Mouse (Mus musculus): ENCODE results near the gene Dock8. TPM values are rescaled to one million over a fixed set of nuclear protein-coding genes. Genes with fewer than 3 reads are reported as not detected.

Gene Dock8
- polyA plus RNA-seq, 1 experiment from 2014 or later: 0.55 TPM

GRCm38 (mm10) chr19:24993526-24993925 is 5.8 kb upstream of the Dock8 start:
- WGBS: 76% methylated on average over 6 of the region's 6 CpGs
- H3K4me1 ChIP-seq (ENCODE audit: control insufficient read depth, insufficient read depth, low read length): no peaks in the 10 kb centered on the region
- no peaks in the 10 kb centered on the region for H3K36me3 ChIP-seq (ENCODE audit: control insufficient read depth, insufficient read depth, low read length)
- no peaks in the 10 kb centered on the region for H3K9me3 ChIP-seq (replicated peaks; ENCODE audit: control insufficient read depth, low read length)
- no peak overlapping the region for H3K4me2 ChIP-seq (ENCODE audit: low read length)
- H3K9ac ChIP-seq (ENCODE audit: low read length): no peak overlapping the region
- DNase-seq (ENCODE audit: low spot score): no peak
- H3K4me3 ChIP-seq (ENCODE audit: low read depth, low read length): no peak overlapping the region
- ATAC-seq: no peak
- peaks cover 7% of the 10 kb centered on the region; the same call in 1 of the 2 replicates for H3K27me3 ChIP-seq (replicated peaks; ENCODE audit: control insufficient read depth, insufficient read depth, low read length)
- H3K27ac ChIP-seq (ENCODE audit: low read depth, low read length): no peak overlapping the region

GRCm38 (mm10) chr19:24994900-24995299 is 4.4 kb upstream of the Dock8 start:
- H3K27ac ChIP-seq (ENCODE audit: low read depth, low read length): no peak overlapping the region
- H3K4me2 ChIP-seq (ENCODE audit: low read length): no peak overlapping the region
- no peak overlapping the region for H3K9ac ChIP-seq (ENCODE audit: low read length)
- H3K4me3 ChIP-seq (ENCODE audit: low read depth, low read length): no peak overlapping the region
- H3K9me3 ChIP-seq (replicated peaks; ENCODE audit: control insufficient read depth, low read length): no peaks in the 10 kb centered on the region
- ATAC-seq: no peak
- no peak for DNase-seq (ENCODE audit: low spot score)
- H3K27me3 ChIP-seq (replicated peaks; ENCODE audit: control insufficient read depth, insufficient read depth, low read length): peaks cover 19% of the 10 kb centered on the region
- H3K36me3 ChIP-seq (ENCODE audit: control insufficient read depth, insufficient read depth, low read length): no peaks in the 10 kb centered on the region
- no peaks in the 10 kb centered on the region for H3K4me1 ChIP-seq (ENCODE audit: control insufficient read depth, insufficient read depth, low read length)
- 57% methylated on average over 8 of the region's 8 CpGs for whole genome bisulfite sequencing

DNA sequence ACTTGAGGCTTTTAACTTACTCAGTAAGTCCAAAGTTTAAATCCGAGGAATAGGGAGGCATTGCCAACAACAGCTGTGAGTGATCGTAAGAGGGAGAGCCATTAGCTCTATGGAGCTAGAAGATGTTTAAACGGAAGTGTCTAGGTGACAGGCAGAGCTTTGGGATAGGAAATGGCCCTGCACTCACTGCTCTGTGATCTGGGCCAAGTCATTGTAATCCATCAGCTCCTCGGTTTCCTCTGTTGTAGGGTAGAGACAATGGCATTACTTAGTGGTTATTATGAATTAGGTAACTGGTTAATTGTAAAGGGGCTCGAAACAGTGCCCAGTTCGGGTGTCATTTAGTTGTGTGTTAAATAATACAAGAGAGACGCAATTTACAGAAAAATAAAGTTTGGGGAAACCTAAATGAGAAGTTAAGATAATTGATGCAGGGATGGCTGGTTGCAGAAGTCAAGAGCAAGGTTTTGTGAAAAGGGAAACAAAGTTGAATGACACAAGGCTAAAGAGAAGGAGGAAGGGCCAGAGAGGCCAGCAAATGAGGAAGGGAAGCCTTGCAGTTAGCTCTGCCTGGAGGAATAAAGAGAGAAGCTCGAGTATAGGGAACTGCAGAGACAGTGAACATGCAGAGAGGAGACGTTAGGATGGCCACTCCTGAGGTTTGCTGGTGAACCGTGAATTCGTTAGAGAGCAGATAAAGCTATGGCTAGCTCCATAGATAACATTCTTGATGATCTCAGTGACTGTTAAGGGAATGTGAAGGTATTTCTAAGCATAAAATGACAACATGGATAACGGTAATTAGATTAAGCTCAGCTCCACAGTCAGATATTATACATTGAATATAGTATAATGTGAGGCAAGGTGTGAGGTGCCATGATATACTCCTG is 2.3 kb upstream of the Dock8 start:
- Histone ChIP-seq H3K9ac (ENCODE audit: low read length) (no peak overlapping the region), H3K27me3 (replicated peaks; ENCODE audit: control insufficient read depth, insufficient read depth, low read length) (peaks cover 39% of the 10 kb centered on the region), H3K4me1 (ENCODE audit: control insufficient read depth, insufficient read depth, low read length) (no peaks in the 10 kb centered on the region), H3K4me2 (ENCODE audit: low read length) (no peak overlapping the region), H3K9me3 (replicated peaks; ENCODE audit: control insufficient read depth, low read length) (no peaks in the 10 kb centered on the region), H3K36me3 (ENCODE audit: control insufficient read depth, insufficient read depth, low read length) (no peaks in the 10 kb centered on the region), H3K4me3 (ENCODE audit: low read depth, low read length) (no peak overlapping the region), H3K27ac (ENCODE audit: low read depth, low read length) (no peak overlapping the region)
- DNase-seq (ENCODE audit: low spot score): no peak
- 71% methylated on average over 12 of the region's 12 CpGs for WGBS
- ATAC-seq: no peak

- WGBS: 73% methylated on average over 5 of the region's 5 CpGs
- Histone ChIP-seq H3K4me2 (ENCODE audit: low read length) (no peak overlapping the region), H3K9ac (ENCODE audit: low read length) (no peak overlapping the region), H3K36me3 (ENCODE audit: control insufficient read depth, insufficient read depth, low read length) (no peaks in the 10 kb centered on the region), H3K9me3 (replicated peaks; ENCODE audit: control insufficient read depth, low read length) (no peaks in the 10 kb centered on the region), H3K27me3 (replicated peaks; ENCODE audit: control insufficient read depth, insufficient read depth, low read length) (peaks cover 45% of the 10 kb centered on the region), H3K4me3 (ENCODE audit: low read depth, low read length) (no peak overlapping the region), H3K27ac (ENCODE audit: low read depth, low read length) (no peak overlapping the region), H3K4me1 (ENCODE audit: control insufficient read depth, insufficient read depth, low read length) (no peaks in the 10 kb centered on the region)
- no peak for ATAC-seq
- no peak for DNase-seq (ENCODE audit: low spot score)
These were observed 773 bp upstream of the Dock8 start for GRCm38 (mm10) chr19:24998561-24998960.

DNA sequence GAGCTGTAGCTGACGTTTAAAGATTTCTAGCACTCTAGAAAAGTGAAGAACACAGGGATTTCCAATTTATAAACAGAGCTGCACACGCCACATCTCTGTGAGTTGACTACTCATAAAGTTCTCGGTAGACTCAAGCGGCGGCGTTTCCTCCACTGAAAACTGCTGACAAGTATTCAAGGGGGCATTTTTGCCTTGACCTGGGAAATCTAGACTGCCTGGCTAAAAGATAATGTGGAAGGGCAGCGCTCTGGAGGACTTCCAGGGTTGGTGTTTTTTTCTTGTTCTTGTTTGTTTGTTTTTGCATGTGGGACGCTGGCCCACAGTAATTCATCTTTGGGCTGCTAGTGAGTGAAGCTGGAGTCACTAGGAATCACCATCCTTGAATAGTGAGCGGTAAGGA is 819 bp downstream of the Dock8 start:
- Histone ChIP-seq H3K9ac (ENCODE audit: low read length) (no peak overlapping the region), H3K4me1 (ENCODE audit: control insufficient read depth, insufficient read depth, low read length) (peaks cover 5% of the 10 kb centered on the region; the same call in 1 of the 2 replicates), H3K27me3 (replicated peaks; ENCODE audit: control insufficient read depth, insufficient read depth, low read length) (peaks cover 51% of the 10 kb centered on the region), H3K9me3 (replicated peaks; ENCODE audit: control insufficient read depth, low read length) (no peaks in the 10 kb centered on the region), H3K27ac (ENCODE audit: low read depth, low read length) (no peak overlapping the region), H3K4me3 (ENCODE audit: low read depth, low read length) (peak overlapping the region; percentile 62; the same call in 1 of the 2 replicates), H3K4me2 (ENCODE audit: low read length) (peak overlapping the region; percentile 98), H3K36me3 (ENCODE audit: control insufficient read depth, insufficient read depth, low read length) (no peaks in the 10 kb centered on the region)
- DNase-seq (ENCODE audit: low spot score) (no peak), ATAC-seq (no peak)
- whole genome bisulfite sequencing: 38% methylated on average over 9 of the region's 9 CpGs

GRCm38 (mm10) chr19:25002032-25002431 is 2.7 kb downstream of the Dock8 start:
- DNase-seq (ENCODE audit: low spot score) (no peak), ATAC-seq (no peak)
- Histone ChIP-seq H3K4me1 (ENCODE audit: control insufficient read depth, insufficient read depth, low read length) (peaks cover 5% of the 10 kb centered on the region; the same call in 1 of the 2 replicates), H3K4me3 (ENCODE audit: low read depth, low read length) (no peak overlapping the region), H3K9me3 (replicated peaks; ENCODE audit: control insufficient read depth, low read length) (no peaks in the 10 kb centered on the region), H3K4me2 (ENCODE audit: low read length) (no peak overlapping the region), H3K36me3 (ENCODE audit: control insufficient read depth, insufficient read depth, low read length) (no peaks in the 10 kb centered on the region), H3K27ac (ENCODE audit: low read depth, low read length) (no peak overlapping the region), H3K9ac (ENCODE audit: low read length) (no peak overlapping the region), H3K27me3 (replicated peaks; ENCODE audit: control insufficient read depth, insufficient read depth, low read length) (peaks cover 48% of the 10 kb centered on the region)
- WGBS: 89% methylated on average over 6 of the region's 6 CpGs

DNA sequence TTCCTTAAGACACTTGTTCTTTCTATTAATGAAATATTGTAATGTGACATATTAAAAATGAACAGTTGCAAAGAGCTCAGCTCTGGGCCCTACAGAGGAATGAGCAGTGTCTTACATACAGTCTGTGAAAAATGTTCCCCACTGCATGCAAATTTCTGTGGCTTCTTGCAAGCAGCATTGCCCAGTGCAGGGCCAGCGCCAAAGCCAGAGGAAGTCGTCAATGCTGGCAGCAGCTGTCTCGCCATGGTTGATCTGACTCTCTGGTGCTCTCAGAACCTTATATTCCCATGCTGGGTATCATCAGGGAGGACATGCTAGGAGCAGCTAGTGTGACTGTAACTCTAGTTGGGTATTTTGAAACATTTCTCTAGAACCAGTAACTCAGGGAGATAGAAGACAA is 3.5 kb downstream of the Dock8 start:
- WGBS: 81% methylated on average over 3 of the region's 3 CpGs
- Histone ChIP-seq H3K9ac (ENCODE audit: low read length) (no peak overlapping the region), H3K27me3 (replicated peaks; ENCODE audit: control insufficient read depth, insufficient read depth, low read length) (peaks cover 47% of the 10 kb centered on the region), H3K27ac (ENCODE audit: low read depth, low read length) (no peak overlapping the region), H3K4me2 (ENCODE audit: low read length) (no peak overlapping the region), H3K4me3 (ENCODE audit: low read depth, low read length) (no peak overlapping the region), H3K36me3 (ENCODE audit: control insufficient read depth, insufficient read depth, low read length) (no peaks in the 10 kb centered on the region), H3K9me3 (replicated peaks; ENCODE audit: control insufficient read depth, low read length) (no peaks in the 10 kb centered on the region), H3K4me1 (ENCODE audit: control insufficient read depth, insufficient read depth, low read length) (peaks cover 5% of the 10 kb centered on the region; the same call in 1 of the 2 replicates)
- DNase-seq (ENCODE audit: low spot score): no peak
- no peak for ATAC-seq

DNA sequence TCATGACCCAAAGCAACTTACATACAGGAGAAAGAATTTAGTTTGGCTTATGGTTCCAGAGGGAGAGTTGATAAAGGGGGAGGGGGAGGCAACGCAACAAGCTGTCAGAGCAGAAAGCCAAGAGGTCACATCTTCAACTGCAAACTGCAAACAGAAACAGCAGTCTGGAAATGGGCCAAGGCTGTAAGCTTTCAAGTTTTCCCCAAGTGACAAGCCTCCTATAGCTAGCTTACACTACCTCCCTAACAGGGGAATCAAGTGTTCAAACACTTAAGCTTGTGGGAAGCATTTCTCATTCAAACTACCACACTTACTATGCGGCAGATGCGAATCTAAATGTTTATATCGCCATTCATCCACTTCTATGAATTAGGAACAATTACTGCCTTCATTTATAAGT is 4.5 kb downstream of the Dock8 start:
- DNase-seq (ENCODE audit: low spot score) (peak; percentile 38), ATAC-seq (0 out of 2 replicates have a peak, but pooled peaks have one; percentile 20)
- peaks cover 42% of the 10 kb centered on the region for H3K27me3 ChIP-seq (replicated peaks; ENCODE audit: control insufficient read depth, insufficient read depth, low read length)
- H3K4me1 ChIP-seq (ENCODE audit: control insufficient read depth, insufficient read depth, low read length): peaks cover 5% of the 10 kb centered on the region; the same call in 1 of the 2 replicates
- 33% methylated on average over 4 of the region's 4 CpGs for WGBS
- no peaks in the 10 kb centered on the region for H3K9me3 ChIP-seq (replicated peaks; ENCODE audit: control insufficient read depth, low read length)
- no peaks in the 10 kb centered on the region for H3K36me3 ChIP-seq (ENCODE audit: control insufficient read depth, insufficient read depth, low read length)
- no peak overlapping the region for H3K4me3 ChIP-seq (ENCODE audit: low read depth, low read length)
- no peak overlapping the region for H3K4me2 ChIP-seq (ENCODE audit: low read length)
- no peak overlapping the region for H3K9ac ChIP-seq (ENCODE audit: low read length)
- H3K27ac ChIP-seq (ENCODE audit: low read depth, low read length): no peak overlapping the region

DNA sequence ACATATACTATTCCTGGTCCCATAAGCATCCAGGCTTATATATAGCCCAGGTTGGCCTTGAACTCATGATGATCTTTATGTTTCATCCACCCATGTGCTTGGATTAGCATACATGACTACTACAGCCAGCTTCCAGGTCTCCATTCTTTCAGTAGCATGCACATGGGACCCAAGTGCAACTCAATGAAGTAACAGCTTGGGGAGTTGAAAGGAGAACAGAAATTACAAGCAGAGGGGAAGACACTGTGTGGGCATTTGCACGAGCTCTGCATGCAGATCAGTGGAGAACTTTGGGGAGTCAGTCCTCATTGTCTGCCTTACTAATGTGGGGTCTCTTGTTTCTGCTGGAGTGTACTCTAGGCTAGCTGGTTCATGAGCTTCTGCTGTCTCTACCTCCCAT is 7.4 kb downstream of the Dock8 start:
- Histone ChIP-seq H3K4me1 (ENCODE audit: control insufficient read depth, insufficient read depth, low read length) (peaks cover 5% of the 10 kb centered on the region; the same call in 1 of the 2 replicates), H3K9me3 (replicated peaks; ENCODE audit: control insufficient read depth, low read length) (no peaks in the 10 kb centered on the region), H3K4me3 (ENCODE audit: low read depth, low read length) (no peak overlapping the region), H3K4me2 (ENCODE audit: low read length) (no peak overlapping the region), H3K27ac (ENCODE audit: low read depth, low read length) (no peak overlapping the region), H3K9ac (ENCODE audit: low read length) (no peak overlapping the region), H3K36me3 (ENCODE audit: control insufficient read depth, insufficient read depth, low read length) (no peaks in the 10 kb centered on the region), H3K27me3 (replicated peaks; ENCODE audit: control insufficient read depth, insufficient read depth, low read length) (peaks cover 14% of the 10 kb centered on the region)
- DNase-seq (ENCODE audit: low spot score) (no peak), ATAC-seq (no peak)
- 79% methylated on average over 1 of the region's 1 CpGs for WGBS

Data from forebrain, embryonic 14.5 days (tissue).